Mouse (Mus musculus) erythroblast, embryonic 14.5 days (primary cell): ENCODE measurements around the gene Cacna1a. TPM values are rescaled to one million over a fixed set of nuclear protein-coding genes. Genes with fewer than 3 reads are reported as not detected.
A peak's percentile ranks its signal among the peaks of the same experiment; 100 is the strongest.

Source experiments
- H3K27me3 ChIP-seq: 2 replicates; pipeline ENCODE4 v1.6.1; 2012; ENCODE audit warnings: inconsistent platforms; ENCODE audit not compliant: control insufficient read depth
- H3K36me3 ChIP-seq: 2 replicates; pipeline ENCODE4 v1.6.1; 2012; ENCODE audit warnings: mild to moderate bottlenecking, inconsistent platforms; ENCODE audit not compliant: control insufficient read depth
- H3K4me1 ChIP-seq: 2 replicates; pipeline ENCODE4 v1.6.1; 2012; ENCODE audit warnings: inconsistent platforms; ENCODE audit not compliant: control insufficient read depth
- H3K4me3 ChIP-seq: replicated peaks from 2 replicates; pipeline ENCODE3; 2012; ENCODE audit warnings: moderate library complexity, mild to moderate bottlenecking, inconsistent platforms
- H3K9me3 ChIP-seq: 2 replicates; pipeline ENCODE4 v1.6.1; 2012; ENCODE audit warnings: low read length, inconsistent platforms, mixed read lengths; ENCODE audit not compliant: control insufficient read depth
- GATA1 ChIP-seq: IDR thresholded peaks from 2 replicates; pipeline ENCODE4 v1.6.1; 2012; ENCODE audit warnings: low read length, inconsistent platforms, mixed read lengths
- TAL1 ChIP-seq: IDR thresholded peaks from 3 replicates; pipeline ENCODE4 v1.6.1; 2012; ENCODE audit warnings: low read length, inconsistent platforms, mixed read lengths
- polyA plus RNA-seq: library from polyadenylated mRNA; stranded (reverse); fragments of >175 nt; gene quantifications from 2 replicates; pipeline ENCODE4 v1.2.3, GENCODE M21; 2012

Gene Cacna1a
- polyA plus RNA-seq, 1 experiment, result 0.88 TPM

DNA sequence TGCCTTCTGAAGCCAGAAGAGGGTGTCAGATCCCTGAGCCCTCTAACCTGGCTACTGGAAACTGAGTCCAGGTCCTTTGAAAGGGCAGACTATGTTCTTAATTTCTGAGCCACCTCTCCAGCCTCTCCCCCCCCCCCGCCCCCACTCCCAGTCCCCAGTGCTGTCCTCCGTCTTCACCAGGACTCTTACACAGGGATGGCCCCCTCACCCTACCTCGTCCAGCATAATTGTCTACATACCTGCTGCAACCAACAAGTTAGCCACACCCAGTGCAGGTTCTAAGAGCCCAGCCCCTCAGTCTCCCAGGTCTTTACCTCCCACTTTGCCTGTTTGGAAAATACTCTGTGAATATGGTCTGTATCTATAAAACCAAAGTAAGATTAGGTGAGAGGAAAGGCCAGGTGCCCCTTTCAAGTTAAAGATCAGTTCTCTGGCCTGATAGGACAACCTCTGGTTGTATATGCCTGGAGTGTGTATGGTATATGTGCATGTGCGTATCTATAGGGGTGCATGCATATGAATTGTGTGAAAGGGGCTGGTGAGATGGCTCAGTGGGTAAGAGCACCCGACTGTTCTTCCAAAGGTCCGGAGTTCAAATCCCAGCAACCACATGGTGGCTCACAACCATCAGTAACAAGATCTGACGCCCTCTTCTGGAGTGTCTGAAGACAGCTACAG is 252.5 kb downstream of the Cacna1a start:
- TF ChIP-seq GATA1, result no peak
- TF ChIP-seq TAL1, result no peak
- H3K4me3 ChIP-seq, result no peak overlapping the region

DNA sequence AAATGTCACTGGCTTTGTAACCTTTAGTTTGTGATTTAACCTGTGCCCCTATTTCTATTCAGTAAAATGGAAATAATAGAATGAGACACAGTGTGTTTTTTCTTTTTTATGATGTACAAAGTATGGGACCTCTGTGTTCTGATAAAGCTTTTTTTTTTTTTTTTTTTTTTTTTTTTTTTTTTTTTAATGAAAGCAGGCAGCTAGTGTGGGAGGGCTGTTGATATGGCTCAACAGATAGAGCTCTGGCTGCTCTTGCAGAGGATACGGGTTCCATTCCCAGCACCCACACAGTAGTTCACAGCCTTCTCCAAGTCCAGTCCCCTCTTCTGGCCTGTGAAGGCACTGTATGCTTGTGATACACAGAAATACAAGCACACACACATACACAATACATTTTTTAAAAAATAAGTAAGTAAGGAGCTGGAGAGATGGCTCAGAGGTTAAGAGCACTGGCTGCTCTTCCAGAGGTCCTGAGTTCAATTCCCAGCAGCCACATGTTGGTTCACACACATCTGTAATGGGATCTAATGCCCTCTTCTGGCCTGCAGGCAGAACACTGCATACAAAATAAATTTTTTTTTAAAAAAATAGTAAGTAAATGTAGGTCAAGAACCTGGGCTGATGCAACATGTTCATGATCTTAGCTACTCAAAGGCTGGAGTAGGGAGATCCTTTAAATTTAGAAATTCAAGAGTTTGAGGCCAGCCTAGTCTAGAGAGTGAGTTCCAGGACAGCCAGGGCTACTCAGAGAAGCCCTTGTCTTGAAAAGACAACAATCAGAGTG is 253.5 kb downstream of the Cacna1a start:
- Histone ChIP-seq H3K4me3 (no peak overlapping the region), H3K27me3 (peaks cover 19% of the 10 kb centered on the region), H3K4me1 (peaks cover 29% of the 10 kb centered on the region), H3K36me3 (no peaks in the 10 kb centered on the region), H3K9me3 (no peaks in the 10 kb centered on the region)
- TF ChIP-seq TAL1 (no peak), GATA1 (no peak)

More for the DNA sequence above, 252.5 kb downstream of the Cacna1a start:
- no peaks in the 10 kb centered on the region for H3K9me3 ChIP-seq
- no peaks in the 10 kb centered on the region for H3K36me3 ChIP-seq
- H3K27me3 ChIP-seq, result peaks cover 28% of the 10 kb centered on the region
- peaks cover 29% of the 10 kb centered on the region for H3K4me1 ChIP-seq

GRCm38 (mm10) chr8:84643019-84643418 is 254.8 kb downstream of the Cacna1a start:
- H3K36me3 ChIP-seq, result no peaks in the 10 kb centered on the region
- H3K4me3 ChIP-seq, result no peak overlapping the region
- TF ChIP-seq TAL1, result no peak
- TF ChIP-seq GATA1, result no peak
- peaks cover 38% of the 10 kb centered on the region for H3K4me1 ChIP-seq
- H3K9me3 ChIP-seq, result no peaks in the 10 kb centered on the region
- H3K27me3 ChIP-seq, result peaks cover 7% of the 10 kb centered on the region

DNA sequence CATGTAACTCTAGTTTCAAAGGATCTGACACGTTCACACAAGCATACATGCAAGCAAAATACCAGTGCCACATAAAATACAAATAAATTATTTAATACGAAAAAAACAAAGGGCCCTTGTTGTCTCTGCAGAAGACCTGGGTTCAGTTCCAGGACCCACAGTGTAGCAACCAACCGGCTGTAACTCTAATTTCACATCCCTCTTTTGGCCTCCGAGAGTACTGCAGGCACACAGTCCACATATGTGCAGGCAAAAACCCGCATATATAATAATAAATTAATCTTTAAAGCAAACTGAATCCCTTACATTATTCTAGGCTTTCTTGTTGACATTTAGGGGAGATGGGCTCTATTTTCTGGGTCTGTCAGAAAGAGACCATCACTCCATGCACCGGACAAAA is 258.6 kb downstream of the Cacna1a start:
- H3K4me3 ChIP-seq, result no peak overlapping the region
- H3K36me3 ChIP-seq, result no peaks in the 10 kb centered on the region
- peaks cover 27% of the 10 kb centered on the region for H3K4me1 ChIP-seq
- H3K9me3 ChIP-seq, result no peaks in the 10 kb centered on the region
- H3K27me3 ChIP-seq, result no peaks in the 10 kb centered on the region
- no peak for TF ChIP-seq TAL1

- Histone ChIP-seq H3K4me3 (no peak overlapping the region), H3K36me3 (no peaks in the 10 kb centered on the region), H3K27me3 (no peaks in the 10 kb centered on the region), H3K4me1 (peaks cover 22% of the 10 kb centered on the region), H3K9me3 (no peaks in the 10 kb centered on the region)
- no peak for TF ChIP-seq TAL1
- no peak for TF ChIP-seq GATA1
These were observed 259.2 kb downstream of the Cacna1a start for GRCm38 (mm10) chr8:84647461-84647901.

GRCm38 (mm10) chr8:84650213-84650612 is 262.0 kb downstream of the Cacna1a start:
- Histone ChIP-seq H3K27me3 (peaks cover 7% of the 10 kb centered on the region), H3K4me1 (peaks cover 18% of the 10 kb centered on the region), H3K36me3 (no peaks in the 10 kb centered on the region), H3K9me3 (no peaks in the 10 kb centered on the region), H3K4me3 (no peak overlapping the region)
- TF ChIP-seq GATA1, result no peak
- TF ChIP-seq TAL1, result no peak

- peaks cover 38% of the 10 kb centered on the region for H3K4me1 ChIP-seq
- no peak overlapping the region for H3K4me3 ChIP-seq
These were observed 264.9 kb downstream of the Cacna1a start for GRCm38 (mm10) chr8:84653092-84653631.

GRCm38 (mm10) chr8:84654597-84654996 is 266.4 kb downstream of the Cacna1a start:
- Histone ChIP-seq H3K9me3 (no peaks in the 10 kb centered on the region), H3K36me3 (no peaks in the 10 kb centered on the region), H3K4me1 (peaks cover 44% of the 10 kb centered on the region), H3K4me3 (no peak overlapping the region), H3K27me3 (peaks cover 19% of the 10 kb centered on the region)
- TF ChIP-seq GATA1 (no peak), TAL1 (no peak)

More at GRCm38 (mm10) chr8:84653092-84653631, 264.9 kb downstream of the Cacna1a start:
- Histone ChIP-seq H3K9me3 (no peaks in the 10 kb centered on the region), H3K36me3 (no peaks in the 10 kb centered on the region), H3K27me3 (peaks cover 19% of the 10 kb centered on the region)
- TF ChIP-seq TAL1 (no peak), GATA1 (no peak)

DNA sequence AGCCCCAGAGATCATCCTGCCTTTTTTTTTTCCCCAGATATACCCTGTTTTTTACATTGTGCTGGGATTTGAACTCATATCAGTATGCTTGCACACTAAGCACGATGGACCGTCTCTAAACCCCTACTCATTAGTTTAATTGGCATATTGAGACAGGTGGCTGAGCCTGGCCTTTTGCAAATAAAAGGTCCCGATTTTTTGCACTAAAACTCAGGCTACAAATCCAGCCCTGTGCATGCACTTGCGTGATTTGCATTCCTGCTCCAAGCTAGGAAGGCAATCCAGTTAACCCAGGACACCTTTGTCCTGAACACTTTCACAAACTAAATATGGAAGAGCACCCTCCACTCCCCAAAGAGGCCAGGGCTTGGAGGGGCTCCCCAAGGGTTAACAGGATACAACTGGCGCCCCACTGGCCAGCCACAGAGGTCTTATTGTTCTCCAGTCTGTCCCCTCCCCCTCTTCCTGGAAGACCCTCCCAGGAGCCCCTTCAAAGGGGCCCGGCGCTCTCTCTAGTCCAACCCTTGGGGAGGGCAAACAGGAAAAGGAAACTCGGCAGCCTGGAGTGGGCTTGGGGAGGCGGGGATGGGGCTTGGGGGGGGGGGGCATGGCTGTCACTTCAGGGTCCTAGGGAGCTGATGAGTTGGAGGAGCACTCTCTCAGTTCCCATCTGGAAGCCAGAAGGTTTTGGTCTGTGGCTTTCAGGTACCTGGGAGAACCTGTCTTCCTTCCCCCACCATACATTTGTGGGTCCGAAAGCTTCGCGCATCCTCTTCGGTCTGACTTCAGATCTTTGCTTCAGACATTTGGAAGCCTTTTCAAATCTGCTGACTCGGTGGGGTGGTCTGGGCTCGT is 267.3 kb downstream of the Cacna1a start:
- Histone ChIP-seq H3K9me3 (no peaks in the 10 kb centered on the region), H3K4me1 (peaks cover 49% of the 10 kb centered on the region), H3K4me3 (peak overlapping the region; percentile 59), H3K27me3 (peaks cover 22% of the 10 kb centered on the region), H3K36me3 (no peaks in the 10 kb centered on the region)
- TF ChIP-seq TAL1 (no peak), GATA1 (no peak)
